Mouse (Mus musculus): ENCODE results near the gene Fus. TPM values are rescaled to one million over a fixed set of nuclear protein-coding genes. Genes with fewer than 3 reads are reported as not detected.
A peak's percentile ranks its signal among the peaks of the same experiment; 100 is the strongest.

Fus gene
- total RNA-seq (2021): 100 to 1,000 TPM; 328 to 375 TPM
- long read RNA-seq, experiment 1, full-length matches to known transcripts: 4 of 27 reads
- long read RNA-seq, experiment 1, partial matches to known transcripts: 20 of 27 reads
- long read RNA-seq, experiment 1, other reads (novel, unspliced or antisense): 3 of 27 reads
- long read RNA-seq, experiment 2, partial matches to known transcripts: 14 of 42 reads
- long read RNA-seq, experiment 2, other reads (novel, unspliced or antisense): 27 of 42 reads

DNA sequence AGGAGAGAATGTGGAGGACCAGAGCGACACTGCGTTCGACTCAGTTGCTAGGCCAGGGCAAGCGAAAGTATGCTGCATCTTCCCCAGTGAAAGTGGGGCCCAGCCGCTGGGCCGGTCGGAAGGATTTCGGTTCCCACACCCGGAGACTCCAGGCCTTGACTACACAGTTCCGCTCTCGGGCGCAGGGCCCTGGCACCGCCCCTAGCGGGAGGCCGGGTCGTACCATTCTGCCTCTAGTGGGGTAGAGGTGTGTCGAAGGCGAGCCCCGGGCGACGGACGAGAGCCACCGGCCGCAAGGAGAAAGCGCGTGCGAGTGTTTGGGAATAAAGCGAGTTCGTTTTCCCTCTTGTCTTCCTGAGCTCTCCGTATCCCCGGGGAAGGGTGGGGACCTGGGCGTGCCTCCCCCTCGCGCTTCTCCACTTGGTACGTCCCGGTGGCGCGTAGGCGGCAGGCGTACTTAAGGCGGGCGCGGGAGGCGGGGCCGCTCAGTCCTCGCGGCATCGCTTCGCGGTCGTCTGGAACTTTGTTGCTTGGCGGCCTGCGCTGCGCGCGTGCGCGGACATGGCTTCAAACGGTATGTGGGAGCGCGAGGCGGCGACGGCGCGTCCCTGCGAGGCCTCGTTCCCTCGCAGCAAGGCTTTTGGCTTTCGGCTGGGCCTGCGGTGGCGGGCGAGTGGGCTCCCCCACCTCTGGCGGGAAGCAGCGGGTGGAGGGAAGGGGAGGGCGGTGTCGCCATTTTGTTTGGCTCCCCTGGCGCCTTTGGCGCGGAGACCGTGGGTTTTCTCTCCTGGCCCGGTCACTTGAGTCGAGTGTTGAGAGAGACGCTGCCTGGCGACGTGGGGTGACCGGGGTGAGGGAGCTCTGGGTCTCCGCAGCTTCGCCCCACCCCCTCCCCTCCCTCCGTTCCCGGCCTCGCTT lies at the start of gene Fus:
Fus (plus strand) TSS at position 454 of the 918 bp plus-strand sequence.
- peak; percentile 95 to 98 for DNase-seq (ENCODE audit: low spot score in 2 of 2)

DNA sequence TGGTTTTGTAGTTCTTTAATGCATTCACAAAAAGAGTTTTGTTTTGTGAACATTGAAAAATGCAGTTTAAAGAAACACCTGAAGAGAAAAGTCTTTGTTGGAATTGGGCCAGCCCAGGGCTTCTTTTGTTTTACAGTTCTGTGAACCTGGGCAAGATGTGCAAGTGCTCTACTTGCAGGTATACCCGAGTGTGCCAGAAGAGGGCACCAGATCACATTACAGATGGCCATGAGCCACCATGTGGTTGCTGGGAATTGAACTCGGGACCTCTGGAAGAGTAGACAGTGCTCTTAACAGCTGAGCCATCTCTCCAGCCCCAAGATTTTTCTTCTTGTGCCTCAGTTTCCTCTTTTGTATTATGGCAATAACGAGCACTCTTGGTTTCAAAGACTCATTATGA lies 49.1 kb upstream of the Fus start:
- DNase-seq (ENCODE audit: low spot score in 2 of 2): no peak

DNA sequence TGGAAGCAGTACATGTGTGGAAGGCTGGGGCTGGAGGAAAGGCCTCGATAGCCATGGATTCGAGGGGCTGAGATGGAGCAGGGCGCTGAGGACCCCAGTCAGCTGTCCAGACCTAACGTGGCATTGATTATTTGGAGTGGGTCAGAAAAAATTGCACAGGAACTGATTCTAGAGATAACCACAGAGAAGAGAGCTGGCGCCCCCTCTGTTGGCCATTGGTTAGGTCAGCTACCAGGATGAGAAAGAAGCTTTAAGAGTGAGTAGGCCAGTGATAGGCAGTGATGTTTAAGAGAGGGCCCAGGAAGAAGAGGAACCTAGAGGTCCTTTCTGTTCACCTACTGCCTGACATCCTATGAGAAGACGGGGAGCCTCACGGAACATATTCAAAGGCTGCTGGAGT lies 48.0 kb upstream of the Fus start:
- DNase-seq (ENCODE audit: low spot score in 2 of 2): no peak

DNA sequence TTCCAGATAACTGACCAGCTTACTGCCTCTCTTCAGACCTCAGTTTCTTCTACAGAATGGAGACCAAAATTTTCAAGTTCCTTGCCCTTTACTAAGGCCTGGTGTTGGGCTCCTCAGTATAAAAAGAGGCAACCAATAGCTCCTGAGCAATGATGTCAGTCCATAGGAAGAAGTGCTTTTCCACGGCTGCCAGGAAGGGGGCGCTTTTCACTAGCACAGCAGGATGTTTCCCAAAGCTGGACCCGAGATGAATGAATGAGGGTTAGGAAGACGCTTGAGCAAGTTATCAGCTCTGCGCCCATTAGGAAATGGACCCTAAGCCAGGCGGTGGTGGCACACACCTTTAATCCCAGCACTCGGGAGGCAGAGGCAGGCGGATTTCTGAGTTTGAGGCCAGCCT lies 45.7 kb upstream of the Fus start:
- DNase-seq (ENCODE audit: low spot score in 2 of 2): no peak

DNA sequence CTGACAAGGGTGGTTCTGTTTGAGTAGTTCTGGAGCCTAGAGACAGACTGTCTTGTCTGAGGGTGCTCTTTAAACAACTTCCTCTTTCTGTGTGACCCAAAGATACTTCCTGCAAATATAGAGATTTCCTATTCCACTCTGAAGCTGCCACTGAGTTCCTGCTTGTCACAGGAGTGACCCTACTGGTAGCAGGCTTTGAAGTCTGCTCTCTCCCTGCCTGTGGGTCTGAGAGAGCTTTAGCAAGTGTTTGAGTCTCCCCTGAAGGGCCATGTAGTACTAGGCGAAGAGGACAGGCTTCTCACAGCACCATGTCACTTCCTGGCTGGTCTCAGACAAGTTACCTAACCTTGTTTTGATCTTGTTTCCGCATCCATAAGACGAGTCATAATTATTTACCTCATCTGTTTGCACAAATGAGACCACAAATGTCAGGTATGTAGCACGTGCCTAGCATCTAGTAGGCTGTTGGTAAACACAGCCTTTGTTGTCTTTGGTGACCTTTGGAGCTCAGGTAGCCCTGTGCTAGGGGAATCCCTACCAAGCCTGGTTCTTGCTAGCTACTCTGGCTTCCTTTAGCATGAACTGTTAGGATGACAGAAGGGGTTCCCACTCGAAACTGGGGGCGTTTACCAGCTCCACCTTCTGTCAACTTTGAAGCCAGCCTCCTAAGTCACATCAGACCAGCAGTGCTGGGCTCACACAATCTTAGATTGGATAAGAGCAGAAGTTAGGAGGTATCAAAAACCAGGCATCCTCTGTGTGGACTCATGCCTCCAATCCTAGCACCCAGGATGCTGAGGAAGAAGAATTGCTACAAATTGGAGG lies 44.6 kb upstream of the Fus start:
- no peak for DNase-seq (ENCODE audit: low spot score in 2 of 2)

DNA sequence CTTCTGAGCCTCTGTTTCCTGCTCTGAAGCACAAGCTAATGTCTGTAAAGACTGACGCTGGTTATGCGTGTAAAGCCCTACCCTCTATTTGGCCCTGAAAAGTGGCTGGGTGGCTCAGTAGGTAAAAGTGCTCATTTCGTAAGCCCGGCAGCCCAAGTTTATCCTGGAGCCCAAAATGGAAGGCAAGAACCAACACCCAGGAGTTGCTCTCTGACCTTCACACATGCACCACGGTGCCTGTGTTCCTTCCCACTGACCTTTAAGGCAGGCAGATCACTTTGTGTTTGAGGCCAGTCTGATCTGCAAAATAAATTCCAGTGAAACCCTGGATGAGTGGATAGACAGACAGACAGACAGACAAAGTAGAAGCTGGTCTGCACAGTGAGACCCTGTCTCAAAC lies 43.5 kb upstream of the Fus start:
- no peak for DNase-seq (ENCODE audit: low spot score in 2 of 2)

DNA sequence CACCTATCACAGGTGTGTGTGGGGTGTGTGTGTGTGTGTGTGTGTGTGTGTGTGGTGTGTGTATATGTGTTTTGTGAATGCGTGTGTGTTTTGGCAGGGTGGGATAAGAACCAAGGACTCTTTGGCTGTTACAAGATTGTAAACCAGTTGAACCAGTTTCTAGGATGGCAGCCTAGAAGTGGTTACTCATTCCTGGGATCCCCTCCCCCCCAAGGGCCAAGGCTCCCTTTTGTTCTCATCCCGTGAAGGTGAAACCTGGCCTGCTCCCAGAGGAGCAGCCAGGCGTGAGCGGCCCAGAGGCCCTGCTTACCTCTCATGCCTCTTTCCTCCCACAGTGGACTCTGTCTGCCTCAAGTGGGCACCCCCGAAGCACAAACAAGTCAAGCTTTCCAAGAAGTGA lies 42.0 kb upstream of the Fus start:
- no peak for DNase-seq (ENCODE audit: low spot score in 2 of 2)

DNA sequence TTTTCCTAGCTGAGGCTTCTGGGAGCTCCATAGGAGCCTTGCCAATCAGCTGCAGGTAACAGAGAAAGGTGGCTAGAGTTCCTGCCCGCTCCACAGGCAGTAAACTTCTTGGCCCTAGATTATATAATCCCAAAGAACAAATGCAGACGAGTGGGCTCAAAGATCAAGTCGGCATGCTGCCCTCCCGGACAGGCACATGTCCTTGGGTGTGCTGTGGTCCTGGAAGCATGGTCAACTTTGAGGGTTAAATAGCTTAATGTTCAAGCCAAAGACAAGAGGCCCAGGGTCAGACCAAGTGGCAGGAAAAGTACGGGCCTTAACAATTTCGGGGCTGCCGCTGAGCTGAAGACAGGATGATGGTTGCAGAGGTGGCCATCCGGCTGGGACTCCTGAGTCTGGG lies 41.2 kb upstream of the Fus start:
- DNase-seq (ENCODE audit: low spot score in 2 of 2): no peak

DNA sequence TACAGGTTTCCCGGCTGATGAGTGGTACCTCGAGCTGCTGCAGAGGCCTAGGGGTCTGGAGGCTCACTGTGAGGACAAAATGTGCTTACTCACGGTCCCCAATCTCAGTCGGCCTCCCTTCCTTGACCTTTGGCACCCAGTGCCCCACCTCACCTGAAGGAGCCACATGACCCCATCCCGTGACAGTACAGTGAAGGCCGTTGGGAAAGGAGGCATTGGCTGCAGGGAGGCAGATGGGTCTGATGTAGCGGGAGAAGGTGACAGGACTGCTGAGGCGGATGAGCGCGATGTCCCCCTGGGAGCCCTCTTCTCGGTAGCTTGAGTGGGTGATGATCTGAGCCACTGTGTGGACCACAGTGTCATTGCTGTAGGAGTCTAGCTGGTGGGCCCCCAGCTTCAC lies 40.4 kb upstream of the Fus start:
- DNase-seq (ENCODE audit: low spot score in 2 of 2): no peak

DNA sequence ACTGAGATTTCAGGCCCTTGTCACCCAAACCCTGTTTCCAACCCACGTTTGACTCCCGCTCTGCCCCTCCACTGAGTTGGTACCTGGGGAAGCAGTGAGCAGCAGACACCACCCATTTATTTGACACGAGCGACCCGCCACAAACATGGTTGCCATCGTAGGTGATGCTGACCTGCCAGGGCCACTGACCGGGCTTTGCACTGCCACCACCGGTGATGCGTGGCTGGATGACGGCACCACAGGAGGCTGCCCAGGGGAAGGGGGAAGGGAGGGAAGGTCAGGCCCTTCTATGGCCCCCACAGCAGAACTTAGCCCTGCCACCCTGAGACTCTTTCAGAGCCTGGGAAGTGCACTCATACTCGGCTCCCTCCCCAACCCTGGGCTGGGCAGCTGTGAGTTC lies 39.5 kb upstream of the Fus start:
- no peak for DNase-seq (ENCODE audit: low spot score in 2 of 2)

DNA sequence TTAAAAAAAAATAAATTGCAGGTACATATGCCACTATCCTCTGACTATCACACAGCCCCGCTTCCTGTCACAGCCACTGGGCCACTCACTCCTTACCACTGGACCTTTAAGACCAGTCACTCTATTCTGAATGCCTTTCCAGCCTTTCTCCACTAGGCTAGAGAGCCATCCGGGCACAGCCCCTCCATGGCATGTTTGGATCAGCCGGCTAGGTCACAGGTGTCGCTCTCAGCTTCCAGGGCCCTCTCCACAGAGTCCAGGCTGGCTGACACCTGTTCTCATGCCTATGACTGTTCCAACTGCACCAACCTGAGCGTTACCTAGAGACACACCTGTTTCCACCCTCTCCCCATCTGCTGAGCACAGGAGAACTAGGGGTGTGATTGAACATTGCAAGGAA lies 38.7 kb upstream of the Fus start:
- DNase-seq (ENCODE audit: low spot score in 2 of 2): no peak

DNA sequence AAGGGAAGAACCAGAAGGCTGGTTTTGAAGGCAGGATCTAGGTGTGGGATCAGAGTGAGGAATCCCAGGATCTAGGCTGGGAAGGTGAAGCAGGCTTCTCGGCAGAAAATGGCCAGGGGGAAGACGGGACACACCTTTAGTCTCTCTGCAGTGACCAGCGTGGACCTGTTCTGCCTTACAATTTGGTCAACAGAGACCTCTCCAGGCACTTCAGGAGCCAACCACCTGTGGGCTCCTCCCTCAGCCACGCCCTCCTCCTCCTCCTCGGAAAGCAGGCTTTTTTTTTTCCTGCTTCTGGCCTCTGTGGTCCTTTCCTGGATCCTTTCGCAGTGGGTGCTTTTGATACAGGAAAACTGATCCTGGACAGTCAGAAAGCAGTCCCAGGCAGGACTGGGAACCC lies 37.3 kb upstream of the Fus start, which contains the start of gene Prss8:
Prss8 (minus strand) TSS at position 182 of the 400 bp plus-strand sequence.
- no peak for DNase-seq (ENCODE audit: low spot score in 2 of 2)

DNA sequence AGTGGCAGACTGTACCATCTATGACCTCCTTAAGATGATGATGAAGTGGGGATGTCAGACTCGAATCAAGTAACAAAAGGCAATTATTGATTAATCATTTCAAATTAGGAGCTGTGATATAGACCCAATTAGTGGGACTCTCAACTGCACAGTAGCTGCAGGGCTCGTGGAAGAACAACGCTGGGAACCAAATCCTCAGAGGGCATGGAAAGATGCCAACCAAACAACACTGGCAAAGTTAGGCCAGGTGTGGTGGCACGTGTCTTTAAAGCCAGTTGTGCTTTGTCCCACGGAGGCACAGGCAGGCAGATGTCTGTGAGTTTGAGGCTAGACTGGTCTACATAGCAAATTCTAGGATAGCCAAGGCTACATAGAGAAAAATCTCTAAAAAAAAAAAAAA lies 36.6 kb upstream of the Fus start:
- DNase-seq (ENCODE audit: low spot score in 2 of 2): no peak

DNA sequence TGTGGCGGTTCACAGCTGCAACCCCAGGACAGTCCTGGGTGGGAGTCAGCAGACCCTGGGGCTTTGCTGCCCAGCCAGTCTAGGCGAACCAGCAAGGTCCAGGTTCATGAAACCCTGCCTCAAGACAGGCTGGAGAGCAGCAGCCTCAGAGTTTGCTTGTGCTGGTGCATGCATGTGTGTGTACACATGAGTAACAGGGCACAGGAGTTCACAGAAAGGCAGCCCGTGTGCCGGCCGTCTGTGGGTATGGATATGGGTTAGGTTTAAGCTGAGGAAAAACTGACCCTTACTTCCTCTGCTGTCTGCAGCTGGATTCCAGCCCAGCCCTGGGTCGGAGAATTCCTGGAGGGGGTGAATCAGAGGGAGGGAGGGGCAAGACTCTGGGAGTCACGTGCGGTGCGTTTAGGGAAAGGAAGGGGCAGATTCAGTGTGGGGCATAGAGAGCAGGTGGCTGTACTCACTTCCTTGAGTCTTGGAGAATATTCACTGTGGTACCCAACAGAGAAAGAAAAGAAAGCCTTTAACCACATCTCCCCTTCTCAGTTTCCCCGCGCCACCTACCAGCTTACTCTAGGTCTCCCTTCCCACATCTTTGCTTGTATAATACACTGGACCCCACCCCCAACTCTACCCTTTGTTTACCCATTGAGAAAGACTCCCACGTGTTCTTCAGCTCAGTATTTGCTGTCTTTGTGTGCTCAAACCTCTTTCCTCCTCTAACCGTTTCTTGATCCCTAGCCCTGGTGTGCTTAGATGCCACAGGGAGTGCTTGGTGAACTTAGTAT lies 35.7 kb upstream of the Fus start:
- DNase-seq (ENCODE audit: low spot score in 2 of 2): no peak

DNA sequence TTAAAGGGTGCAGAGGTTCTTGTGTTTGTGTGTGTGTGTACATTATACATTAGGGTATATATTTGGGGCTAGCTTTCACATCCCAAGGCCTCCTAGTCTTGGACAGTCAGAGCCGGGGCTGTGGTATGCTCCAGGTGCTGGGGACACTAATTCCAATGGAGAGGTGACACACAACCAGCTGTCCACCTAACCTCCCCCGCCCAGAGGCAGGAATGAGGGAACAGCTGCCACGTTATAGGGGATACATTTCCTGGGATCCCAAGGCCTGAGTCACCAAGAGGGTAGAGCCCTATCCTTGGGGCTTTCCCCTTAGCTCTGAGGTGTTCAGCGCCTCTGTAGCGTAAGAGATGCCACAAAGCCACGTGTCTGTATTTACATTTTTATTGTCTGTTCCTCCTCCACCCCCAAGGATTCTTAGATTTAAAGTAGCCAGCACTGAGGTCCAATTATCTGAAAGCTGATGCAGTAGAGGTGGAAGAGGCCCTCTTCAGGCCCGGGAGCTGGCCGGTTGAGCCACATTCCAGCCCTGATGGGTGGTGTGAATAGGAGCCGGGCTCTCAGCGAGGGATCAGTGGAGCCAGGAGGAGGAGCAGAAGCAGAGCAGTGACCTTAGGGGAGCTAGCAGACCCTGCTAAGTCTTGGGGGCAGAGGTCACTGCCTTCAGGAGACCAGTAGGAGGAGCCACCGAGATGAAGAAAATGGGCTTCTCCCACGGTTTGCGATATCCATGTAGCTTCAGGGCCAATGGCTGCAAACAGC lies 34.8 kb upstream of the Fus start:
- DNase-seq (ENCODE audit: low spot score in 2 of 2): no peak

DNA sequence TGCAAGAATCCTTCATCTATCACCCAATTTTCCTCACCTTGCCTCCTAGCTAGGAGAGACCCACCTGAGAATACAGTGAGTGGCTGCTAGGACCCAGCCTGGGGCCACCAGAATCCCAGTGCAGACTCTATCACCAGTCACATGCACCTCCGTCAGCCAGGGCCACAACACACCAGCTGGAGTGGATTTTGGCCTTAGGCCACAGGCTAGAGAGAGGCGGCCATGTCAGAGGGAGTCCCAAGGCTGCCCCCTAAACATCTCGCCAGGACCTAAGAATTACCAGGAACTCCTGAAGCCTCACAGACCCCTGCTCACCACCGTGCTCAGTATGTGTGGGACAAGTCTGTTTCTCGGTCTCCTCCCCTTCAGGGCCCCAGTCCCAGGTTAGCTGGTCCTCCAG lies 33.2 kb upstream of the Fus start:
- DNase-seq (ENCODE audit: low spot score in 2 of 2): no peak

DNA sequence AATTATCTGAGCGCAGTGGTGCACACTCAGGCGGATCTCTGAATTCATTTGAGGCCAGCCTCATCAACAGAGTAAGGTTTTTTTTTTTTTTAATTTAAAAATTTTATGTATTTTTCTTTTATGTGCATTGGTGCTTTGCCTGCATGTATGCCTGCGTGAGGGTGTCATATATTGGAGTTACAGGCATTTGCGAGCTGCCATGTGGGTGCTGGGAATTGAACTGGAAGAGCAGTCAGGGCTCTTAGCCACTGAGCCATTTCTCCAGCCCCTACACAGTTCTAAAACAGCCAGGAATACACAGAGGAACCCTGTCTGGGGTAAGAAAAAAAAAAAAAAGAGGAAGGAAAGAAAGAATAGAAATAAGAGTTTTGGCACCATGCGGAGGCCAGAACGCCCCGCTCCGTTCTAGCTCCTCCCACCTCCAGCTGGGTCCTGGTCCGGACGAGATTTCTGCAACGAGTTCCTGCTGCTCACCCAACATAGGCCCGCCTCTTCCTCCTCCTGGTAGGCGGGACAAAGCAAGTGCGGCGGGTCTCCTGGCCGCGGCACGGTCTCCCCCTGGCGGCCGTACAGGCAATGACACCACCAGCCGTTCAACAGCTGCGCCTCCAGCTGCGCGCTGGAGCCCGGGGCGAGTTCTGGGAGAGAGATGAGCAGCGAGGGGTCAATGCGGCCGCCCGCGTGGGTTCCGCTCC lies 32.1 kb upstream of the Fus start:
- DNase-seq (ENCODE audit: low spot score in 2 of 2): peak; percentile 96

DNA sequence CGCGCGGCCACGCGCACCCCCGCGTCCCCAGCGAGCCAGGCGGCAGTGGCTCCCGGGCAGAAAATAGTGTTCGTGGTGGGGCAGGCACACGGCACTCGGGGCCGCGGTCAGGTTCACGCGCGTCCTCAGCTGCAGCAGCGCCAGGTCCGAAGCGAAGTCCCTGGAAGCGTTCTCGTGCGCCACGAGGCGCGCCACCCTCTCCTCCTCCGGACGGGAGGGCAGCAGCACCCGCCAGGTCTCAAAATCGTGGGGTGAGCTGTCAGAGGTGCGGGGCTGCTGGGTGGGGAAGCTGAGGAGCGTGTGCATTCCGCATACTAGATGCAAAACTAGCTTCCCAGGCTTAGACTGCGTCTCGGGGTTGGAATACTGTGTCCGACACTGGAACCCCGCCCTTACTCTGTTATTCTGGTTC lies 31.5 kb upstream of the Fus start:
- DNase-seq (ENCODE audit: low spot score in 2 of 2): no peak

DNA sequence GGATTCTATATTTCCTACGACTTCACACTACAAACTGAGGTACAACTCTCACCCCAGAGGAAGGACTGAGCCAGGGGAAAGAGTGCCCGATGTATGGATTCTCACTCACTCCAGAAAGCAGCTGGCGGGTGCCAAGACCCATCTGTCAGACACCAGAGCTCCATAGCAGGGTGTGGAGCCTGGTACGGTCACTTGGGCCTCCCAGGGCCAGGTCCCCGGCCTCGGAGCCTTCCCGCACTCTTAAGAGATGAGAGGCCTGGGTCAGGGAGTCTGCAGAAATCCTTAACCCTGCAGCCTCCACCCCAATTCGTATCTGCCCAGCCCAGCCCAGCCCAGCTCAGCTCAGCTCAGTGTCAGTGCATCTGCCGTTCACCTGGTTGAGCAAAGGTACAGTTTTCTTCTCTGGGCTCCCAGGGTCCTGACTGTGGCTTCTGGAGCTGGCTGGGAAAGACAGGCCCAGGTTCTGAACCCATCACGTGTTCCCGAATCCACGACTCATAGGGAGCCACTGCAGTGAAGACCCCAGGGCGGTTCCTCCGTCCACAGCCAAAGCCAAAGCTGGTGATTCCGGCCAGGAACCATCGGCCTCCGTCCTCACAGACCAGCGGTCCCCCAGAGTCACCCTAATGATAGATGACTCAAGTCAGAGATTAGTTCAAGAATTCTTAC lies 30.9 kb upstream of the Fus start:
- no peak for DNase-seq (ENCODE audit: low spot score in 2 of 2)

Measured in layer of hippocampus, postnatal 14 days (tissue).